Mouse (Mus musculus): ENCODE results near the gene Ganab. TPM values are rescaled to one million over a fixed set of nuclear protein-coding genes. Genes with fewer than 3 reads are reported as not detected.
"Not testable (repeated sequence)": the region's sequence is repeated elsewhere in the genome, so short reads cannot be mapped to it uniquely, and the experiment has no call there.

Ganab gene
- total RNA-seq (2021) = 10 to 100 TPM; 48.5 to 52.2 TPM

- intact Hi-C loops (cut with DNase I) = loop anchor here (2.0 kb wide), 1 partner anchor 23 kb away; the partner anchor contains the start of gene B3gat3
- peak; percentile 92 to 93 for DNase-seq
Measured at GRCm38 (mm10) chr19:8897865-8898495, at the start of gene Ganab. Gene Ganab, plus strand, starts transcription at chr19:8898071.

- intact Hi-C loops (cut with DNase I) = no loop called here
- no peak for DNase-seq
Measured at GRCm38 (mm10) chr19:8848356-8848755, 49.5 kb upstream of the Ganab start.

- intact Hi-C loops (cut with DNase I) = no loop called here
Measured at GRCm38 (mm10) chr19:8850402-8850901, 47.4 kb upstream of the Ganab start, which contains the start of gene Lrrn4cl. Gene Lrrn4cl, plus strand, starts transcription at chr19:8850768.

GRCm38 (mm10) chr19:8851639-8852038 lies 46.2 kb upstream of the Ganab start:
- no peak for DNase-seq
- intact Hi-C loops (cut with DNase I) = no loop called here

More at GRCm38 (mm10) chr19:8850402-8850901, 47.4 kb upstream of the Ganab start, which contains the start of gene Lrrn4cl:
- no peak for DNase-seq

GRCm38 (mm10) chr19:8852236-8852928 lies 45.5 kb upstream of the Ganab start:
- intact Hi-C loops (cut with DNase I) = no loop called here

GRCm38 (mm10) chr19:8853117-8853516 lies 44.8 kb upstream of the Ganab start:
- no peak for DNase-seq
- intact Hi-C loops (cut with DNase I) = no loop called here

More at GRCm38 (mm10) chr19:8852236-8852928, 45.5 kb upstream of the Ganab start:
- DNase-seq = peak in 1 of 2 experiments; percentile 39

GRCm38 (mm10) chr19:8857689-8858088 lies 40.2 kb upstream of the Ganab start:
- peak in 1 of 2 experiments; percentile 49 for DNase-seq
- intact Hi-C loops (cut with DNase I) = loop anchor here (2.0 kb wide), 1 partner anchor 253 kb away; no protein-coding TSS in a partner anchor

- no peak for DNase-seq
- intact Hi-C loops (cut with DNase I) = loop anchor here (2.0 kb wide), 1 partner anchor 252 kb away; no protein-coding TSS in a partner anchor
Measured at GRCm38 (mm10) chr19:8859018-8859417, 38.9 kb upstream of the Ganab start.

GRCm38 (mm10) chr19:8864265-8864664 lies 33.6 kb upstream of the Ganab start:
- no peak for DNase-seq
- intact Hi-C loops (cut with DNase I) = no loop called here

GRCm38 (mm10) chr19:8870381-8870780 lies 27.5 kb upstream of the Ganab start:
- DNase-seq; intact Hi-C loops (cut with DNase I): not testable (repeated sequence)

GRCm38 (mm10) chr19:8870838-8871237 lies 27.0 kb upstream of the Ganab start:
- intact Hi-C loops (cut with DNase I) = no loop called here
- DNase-seq = peak in 1 of 2 experiments; percentile 16

- peak; percentile 97 to 98 for DNase-seq
- intact Hi-C loops (cut with DNase I) = no loop called here
Measured at GRCm38 (mm10) chr19:8871267-8872186, 26.3 kb upstream of the Ganab start, which contains the start of gene Ubxn1. Gene Ubxn1, plus strand, starts transcription at chr19:8871496.

- DNase-seq = no peak
- intact Hi-C loops (cut with DNase I) = no loop called here
Measured at GRCm38 (mm10) chr19:8872266-8872840, 25.5 kb upstream of the Ganab start.

GRCm38 (mm10) chr19:8875031-8875430 lies 22.8 kb upstream of the Ganab start:
- intact Hi-C loops (cut with DNase I) = no loop called here
- DNase-seq = no peak

- intact Hi-C loops (cut with DNase I) = no loop called here
- peak; percentile 87 to 90 for DNase-seq
Measured at GRCm38 (mm10) chr19:8880311-8881033, 17.4 kb upstream of the Ganab start, which contains the start of gene Uqcc3. Gene Uqcc3, minus strand, starts transcription at chr19:8880923.

- no peak for DNase-seq
- intact Hi-C loops (cut with DNase I) = no loop called here
Measured at GRCm38 (mm10) chr19:8881034-8881392, 16.9 kb upstream of the Ganab start.

- intact Hi-C loops (cut with DNase I) = no loop called here
- DNase-seq = no peak
Measured at GRCm38 (mm10) chr19:8883616-8884015, 14.3 kb upstream of the Ganab start, which contains the start of the genes Lbhd1 and Gm49403. Gene Lbhd1, plus strand, starts transcription at chr19:8883732. Gene Gm49403, plus strand, starts transcription at chr19:8883930.

- DNase-seq = no peak
- intact Hi-C loops (cut with DNase I) = no loop called here
Measured at GRCm38 (mm10) chr19:8886916-8887584, 10.8 kb upstream of the Ganab start.

Measured in heart, postnatal 36 days (tissue).